Mouse (Mus musculus) heart, adult 2 months (tissue): ENCODE results near the gene E130308A19Rik.

Experiments used
- CTCF ChIP-seq: fragments of 200-600 bp; IDR thresholded peaks from 2 replicates; pipeline ENCODE4 v1.8.1; 2022; ENCODE audit warnings: antibody characterized with exemption, mild to moderate bottlenecking, moderate library complexity
- EP300 ChIP-seq: fragments of 200-500 bp; IDR thresholded peaks from 2 replicates; pipeline ENCODE4 v1.6.1; 2011; ENCODE audit warnings: low read depth, low read length, control low read depth; ENCODE audit not compliant: insufficient read depth
- POLR2A ChIP-seq: fragments of 200-500 bp; IDR thresholded peaks from 2 replicates; pipeline ENCODE4 v1.6.1; 2011; ENCODE audit warnings: mild to moderate bottlenecking, low read depth, low read length, control low read depth; ENCODE audit not compliant: insufficient read depth

GRCm38 (mm10) chr4:59765385-59766005 lies 139.5 kb downstream of the E130308A19Rik start:
- TF ChIP-seq POLR2A (no peak), CTCF (no peak), EP300 (no peak)
